Mouse (Mus musculus): ENCODE measurements around the gene Bri3bp. TPM values are rescaled to one million over a fixed set of nuclear protein-coding genes. Genes with fewer than 3 reads are reported as not detected.
"Not testable (repeated sequence)": the region's sequence is repeated elsewhere in the genome, so short reads cannot be mapped to it uniquely, and the experiment has no call there.

Gene Bri3bp
- polyA plus RNA-seq, 1 experiment from 2014 or later = 29.1 TPM

DNA sequence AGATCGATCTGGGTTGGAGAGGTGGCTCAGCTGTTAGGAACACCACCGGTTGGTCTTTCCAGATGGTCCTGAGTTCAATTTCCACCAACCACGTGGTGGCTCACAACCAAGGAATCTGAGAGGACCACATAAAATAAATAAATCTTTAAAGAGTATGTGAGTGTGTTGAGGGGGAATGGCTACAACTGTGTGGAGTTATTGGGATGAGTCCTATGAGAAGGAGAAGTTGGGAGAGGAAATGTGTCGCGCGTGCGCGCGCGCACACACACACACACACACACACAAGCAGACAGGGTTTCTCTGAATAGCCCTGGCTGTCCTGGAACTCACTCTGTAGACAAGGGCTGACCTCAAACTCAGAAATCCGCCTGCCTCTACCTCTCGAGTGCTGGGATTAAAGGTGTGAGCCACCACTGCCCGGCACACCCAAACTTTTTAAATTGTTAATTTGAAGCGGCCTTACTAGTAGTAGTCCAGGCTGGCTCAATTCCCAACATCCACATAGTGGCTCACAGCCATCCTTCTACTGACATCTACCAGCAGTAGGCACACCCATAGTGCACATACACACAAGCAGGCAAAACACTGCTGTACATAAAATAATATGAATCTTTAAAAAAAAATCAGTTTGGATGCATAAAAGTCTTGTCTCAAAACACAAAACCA lies 33.3 kb upstream of the Bri3bp start:
- no peak for ATAC-seq (ENCODE audit: low read depth)
- Histone ChIP-seq H3K4me2 (ENCODE audit: low read depth, low read length) (peak overlapping the region; percentile 34; the same call in 1 of the 2 replicates), H3K4me1 (replicated peaks; ENCODE audit: control insufficient read depth, insufficient read depth, low read length) (peaks cover 16% of the 10 kb centered on the region), H3K9me3 (ENCODE audit: control insufficient read depth, low read length) (no peaks in the 10 kb centered on the region), H3K27ac (ENCODE audit: low read length) (peak overlapping the region; percentile 18; the same call in 1 of the 2 replicates), H3K27me3 (ENCODE audit: control insufficient read depth, insufficient read depth, low read depth, low read length) (no peaks in the 10 kb centered on the region), H3K36me3 (ENCODE audit: control insufficient read depth, insufficient read depth, low read length) (no peaks in the 10 kb centered on the region), H3K9ac (ENCODE audit: low read length) (no peak overlapping the region), H3K4me3 (ENCODE audit: low read length) (no peak overlapping the region)
- 70% methylated on average over 14 of the region's 14 CpGs for WGBS

- H3K9ac ChIP-seq (ENCODE audit: low read length) = no peak overlapping the region
- no peaks in the 10 kb centered on the region for H3K27me3 ChIP-seq (ENCODE audit: control insufficient read depth, insufficient read depth, low read depth, low read length)
- 0% methylated on average over 13 of the region's 13 CpGs for WGBS
- H3K4me2 ChIP-seq (ENCODE audit: low read depth, low read length) = peak overlapping the region; percentile 48
- H3K9me3 ChIP-seq (ENCODE audit: control insufficient read depth, low read length) = no peaks in the 10 kb centered on the region
- H3K36me3 ChIP-seq (ENCODE audit: control insufficient read depth, insufficient read depth, low read length) = peaks cover 4% of the 10 kb centered on the region; the same call in 1 of the 2 replicates
- ATAC-seq (ENCODE audit: low read depth) = peak; percentile 34
- H3K4me3 ChIP-seq (ENCODE audit: low read length) = peak overlapping the region; percentile 42
- H3K27ac ChIP-seq (ENCODE audit: low read length) = peak overlapping the region; percentile 18; the same call in 1 of the 2 replicates
- peaks cover 14% of the 10 kb centered on the region for H3K4me1 ChIP-seq (replicated peaks; ENCODE audit: control insufficient read depth, insufficient read depth, low read length)
These were observed 32.5 kb upstream of the Bri3bp start for GRCm38 (mm10) chr5:125408842-125409241.

DNA sequence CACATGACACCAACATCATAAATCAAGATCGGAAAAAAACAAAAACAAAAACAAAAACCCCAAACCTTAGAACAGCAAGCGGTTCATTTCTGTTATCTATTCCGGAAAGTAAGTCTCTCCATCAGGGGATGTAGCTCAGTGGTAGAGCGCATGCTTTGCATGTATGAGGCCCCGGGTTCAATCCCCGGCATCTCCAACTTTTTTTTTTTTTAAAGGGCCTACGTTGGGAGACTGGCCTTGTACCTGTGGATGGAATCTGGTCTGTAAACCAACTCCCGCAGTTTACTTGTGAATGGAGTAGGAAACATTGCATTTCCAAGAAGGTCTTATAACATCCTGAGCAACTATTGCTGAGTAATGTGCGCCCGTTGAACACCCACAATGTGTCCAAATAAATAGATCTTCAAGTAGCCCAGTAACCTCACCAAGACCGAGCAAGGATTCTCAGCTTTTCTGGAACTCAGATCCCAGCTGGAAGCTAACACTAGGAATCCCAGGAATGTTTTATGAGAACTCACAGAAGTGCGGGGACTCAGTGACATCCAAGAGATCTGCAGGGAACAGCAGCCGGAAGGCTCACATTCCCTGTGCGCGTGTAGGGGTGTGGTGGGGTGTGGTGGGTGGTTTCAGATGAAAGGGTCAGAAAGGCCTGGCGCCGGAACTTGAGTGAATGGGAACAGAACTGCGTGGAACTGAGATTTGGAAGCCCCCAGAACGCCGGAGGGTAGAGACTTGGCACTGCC lies 31.8 kb upstream of the Bri3bp start:
- peak overlapping the region; percentile 42 for H3K4me3 ChIP-seq (ENCODE audit: low read length)
- peaks cover 13% of the 10 kb centered on the region for H3K4me1 ChIP-seq (replicated peaks; ENCODE audit: control insufficient read depth, insufficient read depth, low read length)
- peak overlapping the region; percentile 48 for H3K4me2 ChIP-seq (ENCODE audit: low read depth, low read length)
- H3K36me3 ChIP-seq (ENCODE audit: control insufficient read depth, insufficient read depth, low read length) = peaks cover 9% of the 10 kb centered on the region
- no peak overlapping the region for H3K9ac ChIP-seq (ENCODE audit: low read length)
- H3K27me3 ChIP-seq (ENCODE audit: control insufficient read depth, insufficient read depth, low read depth, low read length) = no peaks in the 10 kb centered on the region
- 8% methylated on average over 20 of the region's 20 CpGs for WGBS
- H3K9me3 ChIP-seq (ENCODE audit: control insufficient read depth, low read length) = no peaks in the 10 kb centered on the region
- no peak for ATAC-seq (ENCODE audit: low read depth)
- no peak overlapping the region for H3K27ac ChIP-seq (ENCODE audit: low read length)

DNA sequence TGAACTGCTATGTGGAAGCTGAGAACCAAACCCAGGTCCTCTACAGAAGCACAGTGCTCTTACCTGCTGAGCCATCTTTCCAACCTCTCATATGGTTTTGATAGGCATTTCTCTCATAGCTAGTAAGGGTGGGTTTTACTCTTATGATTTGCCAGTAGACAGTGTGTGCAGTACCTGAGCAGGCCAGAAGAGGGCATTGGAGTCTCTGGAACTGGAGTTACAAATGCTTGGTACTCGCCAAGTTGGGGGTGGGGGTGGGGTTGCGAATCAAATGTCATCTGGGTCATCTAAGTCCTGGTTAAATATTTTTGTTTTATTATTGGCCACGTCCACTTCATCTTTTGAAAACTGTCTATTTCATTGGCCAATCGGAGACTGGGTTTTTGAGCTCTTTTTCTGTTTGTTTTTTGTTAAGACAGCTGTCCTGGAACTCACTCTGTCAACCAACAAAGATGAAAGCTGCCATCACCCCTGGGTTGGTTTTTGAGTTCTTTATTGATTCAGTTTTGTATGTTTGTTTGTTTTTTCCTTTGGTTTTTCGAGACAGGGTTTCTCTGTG lies 29.3 kb upstream of the Bri3bp start:
- no peak for ATAC-seq (ENCODE audit: low read depth)
- Histone ChIP-seq H3K27ac (ENCODE audit: low read length) (no peak overlapping the region), H3K4me2 (ENCODE audit: low read depth, low read length) (no peak overlapping the region), H3K9me3 (ENCODE audit: control insufficient read depth, low read length) (no peaks in the 10 kb centered on the region), H3K27me3 (ENCODE audit: control insufficient read depth, insufficient read depth, low read depth, low read length) (no peaks in the 10 kb centered on the region), H3K4me3 (ENCODE audit: low read length) (no peak overlapping the region), H3K9ac (ENCODE audit: low read length) (no peak overlapping the region), H3K4me1 (replicated peaks; ENCODE audit: control insufficient read depth, insufficient read depth, low read length) (peaks cover 9% of the 10 kb centered on the region), H3K36me3 (ENCODE audit: control insufficient read depth, insufficient read depth, low read length) (peaks cover 32% of the 10 kb centered on the region)
- 65% methylated on average over 5 of the region's 5 CpGs for WGBS

GRCm38 (mm10) chr5:125412536-125412935 lies 28.8 kb upstream of the Bri3bp start:
- peaks cover 35% of the 10 kb centered on the region for H3K36me3 ChIP-seq (ENCODE audit: control insufficient read depth, insufficient read depth, low read length)
- 87% methylated on average over 8 of the region's 8 CpGs for WGBS
- not testable (repeated sequence) for H3K4me2 ChIP-seq (ENCODE audit: low read depth, low read length)

DNA sequence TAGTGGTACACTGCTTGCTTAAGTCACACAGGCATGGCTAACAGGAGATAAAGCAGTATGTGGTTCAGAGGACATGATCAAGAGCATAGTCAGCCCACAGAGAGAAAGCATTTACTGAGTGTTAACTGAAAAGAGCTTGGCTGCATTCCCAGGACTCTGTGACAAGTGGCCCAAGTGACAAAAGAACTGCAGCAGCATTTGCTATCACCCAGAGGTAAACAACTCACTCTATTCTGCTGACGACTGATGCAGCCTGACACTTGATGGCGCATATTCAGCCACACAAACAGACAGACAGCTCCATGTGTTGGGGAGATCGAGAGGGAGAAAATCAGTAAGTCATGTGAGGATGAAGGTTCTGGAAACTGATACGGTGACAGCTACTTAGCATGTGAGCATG lies 27.6 kb upstream of the Bri3bp start:
- Histone ChIP-seq H3K27me3 (ENCODE audit: control insufficient read depth, insufficient read depth, low read depth, low read length) (no peaks in the 10 kb centered on the region), H3K4me3 (ENCODE audit: low read length) (no peak overlapping the region), H3K36me3 (ENCODE audit: control insufficient read depth, insufficient read depth, low read length) (peaks cover 45% of the 10 kb centered on the region), H3K4me1 (replicated peaks; ENCODE audit: control insufficient read depth, insufficient read depth, low read length) (peaks cover 4% of the 10 kb centered on the region), H3K9ac (ENCODE audit: low read length) (no peak overlapping the region), H3K27ac (ENCODE audit: low read length) (no peak overlapping the region), H3K9me3 (ENCODE audit: control insufficient read depth, low read length) (no peaks in the 10 kb centered on the region), H3K4me2 (ENCODE audit: low read depth, low read length) (no peak overlapping the region)
- no peak for ATAC-seq (ENCODE audit: low read depth)
- WGBS = 51% methylated on average over 4 of the region's 4 CpGs

More at GRCm38 (mm10) chr5:125412536-125412935, 28.8 kb upstream of the Bri3bp start:
- not testable (repeated sequence) for ATAC-seq (ENCODE audit: low read depth); H3K4me1 ChIP-seq (replicated peaks; ENCODE audit: control insufficient read depth, insufficient read depth, low read length); H3K9ac ChIP-seq (ENCODE audit: low read length); H3K9me3 ChIP-seq (ENCODE audit: control insufficient read depth, low read length); H3K27me3 ChIP-seq (ENCODE audit: control insufficient read depth, insufficient read depth, low read depth, low read length); H3K27ac ChIP-seq (ENCODE audit: low read length); H3K4me3 ChIP-seq (ENCODE audit: low read length)

- 89% methylated on average over 8 of the region's 8 CpGs for WGBS
- Histone ChIP-seq H3K27me3 (ENCODE audit: control insufficient read depth, insufficient read depth, low read depth, low read length) (no peaks in the 10 kb centered on the region), H3K9me3 (ENCODE audit: control insufficient read depth, low read length) (no peaks in the 10 kb centered on the region), H3K4me3 (ENCODE audit: low read length) (no peak overlapping the region), H3K27ac (ENCODE audit: low read length) (no peak overlapping the region), H3K9ac (ENCODE audit: low read length) (no peak overlapping the region), H3K4me1 (replicated peaks; ENCODE audit: control insufficient read depth, insufficient read depth, low read length) (no peaks in the 10 kb centered on the region), H3K36me3 (ENCODE audit: control insufficient read depth, insufficient read depth, low read length) (peaks cover 56% of the 10 kb centered on the region), H3K4me2 (ENCODE audit: low read depth, low read length) (no peak overlapping the region)
- ATAC-seq (ENCODE audit: low read depth) = no peak
These were observed 25.2 kb upstream of the Bri3bp start for GRCm38 (mm10) chr5:125416183-125416582.

GRCm38 (mm10) chr5:125418636-125419035 lies 22.7 kb upstream of the Bri3bp start:
- no peak overlapping the region for H3K4me3 ChIP-seq (ENCODE audit: low read length)
- no peak overlapping the region for H3K9ac ChIP-seq (ENCODE audit: low read length)
- no peak for ATAC-seq (ENCODE audit: low read depth)

DNA sequence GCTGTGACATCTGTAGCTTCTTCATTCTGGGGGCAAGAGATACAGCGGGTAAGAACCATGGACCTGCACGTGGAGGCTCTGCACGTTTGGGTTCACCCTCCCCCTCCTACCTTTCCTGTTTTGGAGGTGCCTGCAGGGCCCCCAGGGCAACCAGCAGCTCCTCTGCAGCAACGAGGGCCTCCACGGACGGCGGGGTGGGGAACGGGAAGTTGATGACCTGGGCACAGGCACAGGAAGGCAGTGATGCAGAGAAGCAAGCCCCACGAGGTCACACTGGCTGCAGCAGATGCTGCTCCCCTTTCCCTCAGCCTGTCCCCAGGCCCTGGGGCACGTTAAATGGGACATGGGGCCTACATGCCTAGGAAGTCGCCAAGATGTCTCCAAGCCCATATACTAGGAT lies 22.2 kb upstream of the Bri3bp start:
- Histone ChIP-seq H3K27me3 (ENCODE audit: control insufficient read depth, insufficient read depth, low read depth, low read length) (no peaks in the 10 kb centered on the region), H3K4me1 (replicated peaks; ENCODE audit: control insufficient read depth, insufficient read depth, low read length) (no peaks in the 10 kb centered on the region), H3K36me3 (ENCODE audit: control insufficient read depth, insufficient read depth, low read length) (peaks cover 59% of the 10 kb centered on the region), H3K4me2 (ENCODE audit: low read depth, low read length) (no peak overlapping the region), H3K4me3 (ENCODE audit: low read length) (no peak overlapping the region), H3K9ac (ENCODE audit: low read length) (no peak overlapping the region), H3K27ac (ENCODE audit: low read length) (no peak overlapping the region), H3K9me3 (ENCODE audit: control insufficient read depth, low read length) (no peaks in the 10 kb centered on the region)
- 85% methylated on average over 11 of the region's 11 CpGs for WGBS
- ATAC-seq (ENCODE audit: low read depth) = no peak

More at GRCm38 (mm10) chr5:125418636-125419035, 22.7 kb upstream of the Bri3bp start:
- H3K4me2 ChIP-seq (ENCODE audit: low read depth, low read length) = no peak overlapping the region
- H3K4me1 ChIP-seq (replicated peaks; ENCODE audit: control insufficient read depth, insufficient read depth, low read length) = no peaks in the 10 kb centered on the region
- H3K27me3 ChIP-seq (ENCODE audit: control insufficient read depth, insufficient read depth, low read depth, low read length) = no peaks in the 10 kb centered on the region
- WGBS = 86% methylated on average over 12 of the region's 12 CpGs
- H3K9me3 ChIP-seq (ENCODE audit: control insufficient read depth, low read length) = no peaks in the 10 kb centered on the region
- H3K36me3 ChIP-seq (ENCODE audit: control insufficient read depth, insufficient read depth, low read length) = peaks cover 59% of the 10 kb centered on the region
- H3K27ac ChIP-seq (ENCODE audit: low read length) = no peak overlapping the region

Data from lung, embryonic 16.5 days (tissue).